Mouse (Mus musculus) stomach, embryonic 16.5 days (tissue): ENCODE data around the gene Jarid2. TPM values are rescaled to one million over a fixed set of nuclear protein-coding genes. Genes with fewer than 3 reads are reported as not detected.

Source experiments
- ATAC-seq: fragments of 200-750 bp; cut with Nextera tagmentation; 2 replicates; pipeline ENCODE4 v1.8.0; 2017; ENCODE audit warnings: moderate number of reproducible peaks, moderate TSS enrichment; ENCODE audit not compliant: insufficient read depth, low FRiP score
- H3K27ac ChIP-seq: fragments of 300-500 bp; sonication (generic); 2 replicates; pipeline ENCODE4 v1.5.1; 2014; ENCODE audit warnings: low read length
- H3K27me3 ChIP-seq: fragments of 300-500 bp; sonication (generic); 2 replicates; pipeline ENCODE4 v1.6.1; 2014; ENCODE audit warnings: low read length, control low read depth, mixed read lengths; ENCODE audit not compliant: control insufficient read depth, insufficient read depth
- H3K36me3 ChIP-seq: fragments of 300-500 bp; sonication (generic); 2 replicates; pipeline ENCODE4 v1.6.1; 2014; ENCODE audit warnings: low read length; ENCODE audit not compliant: control insufficient read depth, insufficient read depth
- H3K4me1 ChIP-seq: fragments of 300-500 bp; sonication (generic); 2 replicates; pipeline ENCODE4 v1.6.1; 2014; ENCODE audit warnings: low read length, control low read depth, mixed read lengths; ENCODE audit not compliant: control insufficient read depth, insufficient read depth
- H3K4me2 ChIP-seq: fragments of 300-500 bp; sonication (generic); 2 replicates; pipeline ENCODE4 v1.6.1; 2014; ENCODE audit warnings: low read depth, low read length, mixed read lengths
- H3K4me3 ChIP-seq: fragments of 300-500 bp; sonication (generic); replicated peaks from 2 replicates; pipeline ENCODE4 v1.5.1; 2014; ENCODE audit warnings: mild to moderate bottlenecking, low read length
- H3K9ac ChIP-seq: fragments of 300-500 bp; sonication (generic); 2 replicates; pipeline ENCODE4 v1.6.1; 2014; ENCODE audit warnings: low read length
- H3K9me3 ChIP-seq: fragments of 300-500 bp; sonication (generic); replicated peaks from 2 replicates; pipeline ENCODE4 v1.6.1; 2016; ENCODE audit warnings: low read length, control low read depth; ENCODE audit not compliant: control insufficient read depth
- WGBS: fragments of 180-500 bp; shearing (Covaris S2); extraction: QIAGEN DNeasy Blood & Tissue Kit; methylation state at CpG from one replicate; pipeline ENCODE4 v1.1.7; 2014; 5-methylcytosine and 5-hydroxymethylcytosine counted together
- polyA plus RNA-seq: library from polyadenylated mRNA; unstranded; fragments of >200 nt; fragmentation: Nextera tagmentation; extraction: Ambion mirVana; gene quantifications from 2 replicates; pipeline ENCODE4 v1.2.1, GENCODE M21; 2015

The Jarid2 gene
- polyA plus RNA-seq, 1 experiment from 2014 or later = 28.4 TPM

DNA sequence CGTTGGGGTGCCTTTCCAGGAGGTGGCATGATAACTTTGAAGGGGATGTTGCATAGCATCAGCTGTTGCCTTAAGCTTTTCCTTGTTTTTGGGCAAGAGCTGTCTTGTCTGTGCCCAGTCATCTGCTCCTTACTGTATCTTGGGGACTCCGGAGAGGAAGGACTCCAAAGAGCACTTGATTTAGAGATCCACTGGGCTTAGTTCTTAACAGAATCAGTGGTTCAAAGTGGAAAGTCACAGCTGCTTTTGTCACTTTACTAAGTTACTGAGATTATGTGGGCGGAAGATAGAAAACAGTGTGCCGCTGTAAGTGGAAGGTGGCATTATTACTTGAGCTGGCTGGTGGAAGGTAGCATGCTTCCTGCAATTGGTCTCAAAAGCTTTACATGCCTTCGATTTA, 5.2 kb downstream of the Jarid2 start:
- H3K4me2 ChIP-seq = peak overlapping the region; percentile 69
- no peaks in the 10 kb centered on the region for H3K36me3 ChIP-seq
- peaks cover 33% of the 10 kb centered on the region for H3K4me1 ChIP-seq
- no peaks in the 10 kb centered on the region for H3K27me3 ChIP-seq
- peak overlapping the region; percentile 85 for H3K27ac ChIP-seq
- H3K4me3 ChIP-seq = peak overlapping the region; percentile 84
- no peak for ATAC-seq
- no peaks in the 10 kb centered on the region for H3K9me3 ChIP-seq
- H3K9ac ChIP-seq = peak overlapping the region; percentile 89
- 54% methylated on average over 5 of the region's 5 CpGs for WGBS

- Histone ChIP-seq H3K27me3 (no peaks in the 10 kb centered on the region), H3K9me3 (no peaks in the 10 kb centered on the region), H3K4me1 (peaks cover 33% of the 10 kb centered on the region), H3K4me3 (no peak overlapping the region), H3K36me3 (no peaks in the 10 kb centered on the region), H3K4me2 (no peak overlapping the region), H3K27ac (no peak overlapping the region), H3K9ac (no peak overlapping the region)
- ATAC-seq = no peak
- WGBS = 23% methylated on average over 1 of the region's 1 CpGs
Observed at GRCm38 (mm10) chr13:44735088-44735690, 5.9 kb downstream of the Jarid2 start.

DNA sequence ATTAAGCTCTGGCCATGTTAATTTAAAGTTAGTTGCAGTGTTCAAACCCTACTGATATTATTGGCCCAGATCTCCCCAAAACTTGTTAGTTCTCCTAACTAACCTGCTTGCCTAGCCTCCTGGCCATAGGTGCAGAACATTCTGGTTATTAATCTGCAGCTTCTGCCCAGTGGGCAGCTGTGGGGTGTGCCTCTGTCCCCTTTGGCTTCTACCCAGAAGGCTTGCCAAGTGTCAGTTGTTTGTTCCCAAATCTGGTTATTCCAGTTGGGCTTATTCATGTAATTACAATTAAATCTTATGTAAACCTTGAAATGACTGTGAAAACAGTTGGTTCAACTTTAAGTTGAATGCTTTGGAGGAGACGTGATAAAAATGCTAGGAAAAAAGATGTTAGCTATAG, 8.0 kb downstream of the Jarid2 start:
- no peaks in the 10 kb centered on the region for H3K36me3 ChIP-seq
- no peak for ATAC-seq
- H3K9me3 ChIP-seq = no peaks in the 10 kb centered on the region
- no peak overlapping the region for H3K4me3 ChIP-seq
- H3K27ac ChIP-seq = peak overlapping the region; percentile 42; the same call in 1 of the 2 replicates
- peaks cover 35% of the 10 kb centered on the region for H3K4me1 ChIP-seq
- H3K9ac ChIP-seq = no peak overlapping the region
- no peaks in the 10 kb centered on the region for H3K27me3 ChIP-seq
- 40% methylated on average over 1 of the region's 1 CpGs for WGBS
- H3K4me2 ChIP-seq = no peak overlapping the region

DNA sequence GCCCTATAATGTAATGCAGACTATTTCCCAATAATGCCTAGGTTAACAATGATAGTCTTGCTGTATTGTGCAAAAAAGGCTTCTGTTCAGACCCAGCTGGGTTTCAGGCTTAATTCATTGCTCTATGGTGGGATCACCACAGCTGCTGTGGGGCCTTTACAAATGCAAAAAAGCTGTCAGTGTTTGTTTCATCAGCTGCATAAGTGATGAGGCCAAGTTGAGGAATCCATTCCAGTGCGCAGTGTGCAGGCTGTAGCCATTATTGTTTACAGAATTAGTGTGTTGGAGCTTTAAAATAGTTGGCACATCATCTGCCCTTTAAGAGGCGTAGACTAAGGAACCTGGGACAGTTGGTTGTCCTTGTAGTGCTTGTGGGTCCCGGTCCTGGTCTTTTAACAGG, 22.5 kb downstream of the Jarid2 start:
- no peak overlapping the region for H3K9ac ChIP-seq
- no peak overlapping the region for H3K4me2 ChIP-seq
- H3K27ac ChIP-seq = no peak overlapping the region
- peaks cover 25% of the 10 kb centered on the region for H3K4me1 ChIP-seq
- H3K27me3 ChIP-seq = no peaks in the 10 kb centered on the region
- no peaks in the 10 kb centered on the region for H3K36me3 ChIP-seq
- H3K9me3 ChIP-seq = no peaks in the 10 kb centered on the region
- no peak overlapping the region for H3K4me3 ChIP-seq
- 58% methylated on average over 3 of the region's 3 CpGs for WGBS
- ATAC-seq = no peak

GRCm38 (mm10) chr13:44753206-44753605, 23.9 kb downstream of the Jarid2 start:
- H3K27me3 ChIP-seq = no peaks in the 10 kb centered on the region
- H3K4me1 ChIP-seq = peaks cover 20% of the 10 kb centered on the region
- no peaks in the 10 kb centered on the region for H3K9me3 ChIP-seq
- H3K4me2 ChIP-seq = no peak overlapping the region
- no peak overlapping the region for H3K9ac ChIP-seq
- ATAC-seq = no peak
- WGBS = 87% methylated on average over 2 of the region's 2 CpGs
- no peaks in the 10 kb centered on the region for H3K36me3 ChIP-seq
- no peak overlapping the region for H3K27ac ChIP-seq
- H3K4me3 ChIP-seq = no peak overlapping the region

DNA sequence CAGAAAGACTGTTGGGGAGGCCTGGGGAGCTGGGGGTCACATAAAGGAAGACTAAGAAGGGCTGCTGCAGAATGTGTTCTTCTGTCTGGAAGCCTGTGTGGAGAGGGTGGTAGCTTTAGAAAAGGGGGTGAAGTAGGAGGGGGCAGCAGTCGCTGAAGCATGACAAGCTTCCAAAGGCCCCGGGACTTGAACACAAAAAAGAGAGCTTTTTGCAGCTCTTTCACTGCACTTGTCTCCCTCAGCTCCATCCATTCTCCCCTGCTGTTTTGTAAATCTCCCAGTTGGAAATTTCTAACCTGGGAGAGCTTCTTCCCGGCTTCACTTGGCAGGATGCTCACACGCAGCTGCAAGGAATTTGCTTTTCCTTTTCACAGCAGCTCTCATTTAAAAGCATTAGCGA, 26.2 kb downstream of the Jarid2 start:
- Histone ChIP-seq H3K9me3 (no peaks in the 10 kb centered on the region), H3K36me3 (no peaks in the 10 kb centered on the region), H3K27me3 (no peaks in the 10 kb centered on the region), H3K4me2 (no peak overlapping the region), H3K27ac (no peak overlapping the region), H3K9ac (no peak overlapping the region), H3K4me1 (peaks cover 23% of the 10 kb centered on the region), H3K4me3 (no peak overlapping the region)
- ATAC-seq = no peak
- 33% methylated on average over 5 of the region's 5 CpGs for WGBS

DNA sequence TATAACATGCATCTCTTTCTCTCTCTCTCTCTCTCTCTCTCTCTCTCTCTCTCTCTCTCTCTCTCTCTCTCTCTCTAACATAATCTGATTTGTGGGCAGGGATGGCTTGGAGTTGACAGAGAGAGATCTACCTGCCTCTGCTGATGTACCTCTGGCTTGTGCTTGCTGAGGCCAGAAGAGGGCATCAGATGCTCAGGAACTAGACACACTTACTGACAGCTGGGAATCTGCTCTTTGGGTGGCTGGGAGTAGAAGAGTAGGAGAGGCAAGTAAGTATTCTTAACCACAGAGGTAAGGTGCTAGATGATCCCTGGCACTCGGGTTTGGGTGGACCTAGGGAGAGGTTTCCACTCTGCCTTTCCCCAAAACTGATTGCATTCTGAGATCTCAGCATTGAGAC, 29.5 kb downstream of the Jarid2 start:
- ATAC-seq = no peak
- Histone ChIP-seq H3K9me3 (no peaks in the 10 kb centered on the region), H3K9ac (no peak overlapping the region), H3K4me1 (peaks cover 19% of the 10 kb centered on the region), H3K4me3 (no peak overlapping the region), H3K4me2 (no peak overlapping the region), H3K27ac (no peak overlapping the region), H3K27me3 (no peaks in the 10 kb centered on the region), H3K36me3 (no peaks in the 10 kb centered on the region)
- 81% methylated on average over 1 of the region's 1 CpGs for WGBS

GRCm38 (mm10) chr13:44760761-44761160, 31.5 kb downstream of the Jarid2 start:
- no peak overlapping the region for H3K27ac ChIP-seq
- no peaks in the 10 kb centered on the region for H3K9me3 ChIP-seq
- H3K4me1 ChIP-seq = peaks cover 10% of the 10 kb centered on the region; the same call in 1 of the 2 replicates
- H3K9ac ChIP-seq = no peak overlapping the region
- no peaks in the 10 kb centered on the region for H3K27me3 ChIP-seq
- no peaks in the 10 kb centered on the region for H3K36me3 ChIP-seq
- H3K4me3 ChIP-seq = no peak overlapping the region
- 91% methylated on average over 1 of the region's 1 CpGs for WGBS
- ATAC-seq = no peak
- H3K4me2 ChIP-seq = no peak overlapping the region

- Histone ChIP-seq H3K4me3 (no peak overlapping the region), H3K9me3 (no peaks in the 10 kb centered on the region), H3K27me3 (no peaks in the 10 kb centered on the region), H3K4me2 (no peak overlapping the region), H3K27ac (no peak overlapping the region), H3K36me3 (no peaks in the 10 kb centered on the region), H3K4me1 (peaks cover 9% of the 10 kb centered on the region; the same call in 1 of the 2 replicates), H3K9ac (no peak overlapping the region)
- no peak for ATAC-seq
- WGBS = 55% methylated on average over 3 of the region's 3 CpGs
Observed at GRCm38 (mm10) chr13:44763068-44763467, 33.8 kb downstream of the Jarid2 start.
